Mouse (Mus musculus): Measurements from ENCODE around the gene Osbpl11. TPM values are rescaled to one million over a fixed set of nuclear protein-coding genes. Genes with fewer than 3 reads are reported as not detected.

The Osbpl11 gene
- polyA plus RNA-seq, 1 experiment: 10.8 TPM

- Histone ChIP-seq H3K4me3 (ENCODE audit: control insufficient read depth, low read depth, low read length) (no peak overlapping the region), H3K36me3 (ENCODE audit: control insufficient read depth, insufficient read depth, low read length) (peaks cover 5% of the 10 kb centered on the region), H3K27ac (ENCODE audit: control insufficient read depth, insufficient read depth, low read depth, low read length) (no peak overlapping the region), H3K4me1 (ENCODE audit: control insufficient read depth, insufficient read depth, low read length) (no peaks in the 10 kb centered on the region), H3K27me3 (ENCODE audit: control insufficient read depth, insufficient read depth, low read length) (no peaks in the 10 kb centered on the region)
- TF ChIP-seq CTCF (IDR thresholded peaks at IDR 0.05; ENCODE audit: control insufficient read depth, insufficient read depth, insufficient replicate concordance, low read depth, low read length) (no peak), POLR2A (IDR thresholded peaks at IDR 0.05; ENCODE audit: control insufficient read depth, low read depth, low read length) (no peak)
These were observed 54.4 kb downstream of the Osbpl11 start for GRCm38 (mm10) chr16:33239305-33239704.

- Histone ChIP-seq H3K36me3 (ENCODE audit: control insufficient read depth, insufficient read depth, low read length) (peaks cover 5% of the 10 kb centered on the region; the same call in 1 of the 2 replicates), H3K27ac (ENCODE audit: control insufficient read depth, insufficient read depth, low read depth, low read length) (no peak overlapping the region)
These were observed 57.2 kb downstream of the Osbpl11 start for GRCm38 (mm10) chr16:33242046-33242445.

GRCm38 (mm10) chr16:33244136-33244691 is 59.3 kb downstream of the Osbpl11 start:
- Histone ChIP-seq H3K27me3 (ENCODE audit: control insufficient read depth, insufficient read depth, low read length) (no peaks in the 10 kb centered on the region), H3K4me1 (ENCODE audit: control insufficient read depth, insufficient read depth, low read length) (no peaks in the 10 kb centered on the region), H3K36me3 (ENCODE audit: control insufficient read depth, insufficient read depth, low read length) (peaks cover 5% of the 10 kb centered on the region; the same call in 1 of the 2 replicates), H3K27ac (ENCODE audit: control insufficient read depth, insufficient read depth, low read depth, low read length) (no peak overlapping the region), H3K4me3 (ENCODE audit: control insufficient read depth, low read depth, low read length) (no peak overlapping the region)
- TF ChIP-seq POLR2A (IDR thresholded peaks at IDR 0.05; ENCODE audit: control insufficient read depth, low read depth, low read length) (no peak), CTCF (IDR thresholded peaks at IDR 0.05; ENCODE audit: control insufficient read depth, insufficient read depth, insufficient replicate concordance, low read depth, low read length) (peak; percentile 27; the same call in 1 of the 2 replicates)

More at GRCm38 (mm10) chr16:33242046-33242445, 57.2 kb downstream of the Osbpl11 start:
- no peaks in the 10 kb centered on the region for H3K4me1 ChIP-seq (ENCODE audit: control insufficient read depth, insufficient read depth, low read length)
- no peak for TF ChIP-seq POLR2A (IDR thresholded peaks at IDR 0.05; ENCODE audit: control insufficient read depth, low read depth, low read length)
- no peak for TF ChIP-seq CTCF (IDR thresholded peaks at IDR 0.05; ENCODE audit: control insufficient read depth, insufficient read depth, insufficient replicate concordance, low read depth, low read length)
- no peak overlapping the region for H3K4me3 ChIP-seq (ENCODE audit: control insufficient read depth, low read depth, low read length)
- no peaks in the 10 kb centered on the region for H3K27me3 ChIP-seq (ENCODE audit: control insufficient read depth, insufficient read depth, low read length)

GRCm38 (mm10) chr16:33244933-33245470 is 60.1 kb downstream of the Osbpl11 start:
- H3K36me3 ChIP-seq (ENCODE audit: control insufficient read depth, insufficient read depth, low read length): peaks cover 5% of the 10 kb centered on the region; the same call in 1 of the 2 replicates

GRCm38 (mm10) chr16:33246526-33246925 is 61.7 kb downstream of the Osbpl11 start:
- no peak overlapping the region for H3K4me3 ChIP-seq (ENCODE audit: control insufficient read depth, low read depth, low read length)
- no peaks in the 10 kb centered on the region for H3K4me1 ChIP-seq (ENCODE audit: control insufficient read depth, insufficient read depth, low read length)
- H3K27ac ChIP-seq (ENCODE audit: control insufficient read depth, insufficient read depth, low read depth, low read length): no peak overlapping the region
- H3K36me3 ChIP-seq (ENCODE audit: control insufficient read depth, insufficient read depth, low read length): peaks cover 3% of the 10 kb centered on the region; the same call in 1 of the 2 replicates
- H3K27me3 ChIP-seq (ENCODE audit: control insufficient read depth, insufficient read depth, low read length): no peaks in the 10 kb centered on the region
- TF ChIP-seq CTCF (IDR thresholded peaks at IDR 0.05; ENCODE audit: control insufficient read depth, insufficient read depth, insufficient replicate concordance, low read depth, low read length) (no peak), POLR2A (IDR thresholded peaks at IDR 0.05; ENCODE audit: control insufficient read depth, low read depth, low read length) (no peak)

More at GRCm38 (mm10) chr16:33244933-33245470, 60.1 kb downstream of the Osbpl11 start:
- Histone ChIP-seq H3K27ac (ENCODE audit: control insufficient read depth, insufficient read depth, low read depth, low read length) (no peak overlapping the region), H3K4me3 (ENCODE audit: control insufficient read depth, low read depth, low read length) (no peak overlapping the region), H3K27me3 (ENCODE audit: control insufficient read depth, insufficient read depth, low read length) (no peaks in the 10 kb centered on the region), H3K4me1 (ENCODE audit: control insufficient read depth, insufficient read depth, low read length) (no peaks in the 10 kb centered on the region)
- TF ChIP-seq POLR2A (IDR thresholded peaks at IDR 0.05; ENCODE audit: control insufficient read depth, low read depth, low read length) (no peak), CTCF (IDR thresholded peaks at IDR 0.05; ENCODE audit: control insufficient read depth, insufficient read depth, insufficient replicate concordance, low read depth, low read length) (no peak)

GRCm38 (mm10) chr16:33247006-33247405 is 62.1 kb downstream of the Osbpl11 start:
- TF ChIP-seq CTCF (IDR thresholded peaks at IDR 0.05; ENCODE audit: control insufficient read depth, insufficient read depth, insufficient replicate concordance, low read depth, low read length) (no peak), POLR2A (IDR thresholded peaks at IDR 0.05; ENCODE audit: control insufficient read depth, low read depth, low read length) (no peak)
- H3K4me1 ChIP-seq (ENCODE audit: control insufficient read depth, insufficient read depth, low read length): peaks cover 2% of the 10 kb centered on the region
- H3K27ac ChIP-seq (ENCODE audit: control insufficient read depth, insufficient read depth, low read depth, low read length): no peak overlapping the region
- H3K4me3 ChIP-seq (ENCODE audit: control insufficient read depth, low read depth, low read length): no peak overlapping the region
- no peaks in the 10 kb centered on the region for H3K27me3 ChIP-seq (ENCODE audit: control insufficient read depth, insufficient read depth, low read length)
- H3K36me3 ChIP-seq (ENCODE audit: control insufficient read depth, insufficient read depth, low read length): no peaks in the 10 kb centered on the region

- Histone ChIP-seq H3K4me1 (ENCODE audit: control insufficient read depth, insufficient read depth, low read length) (peaks cover 6% of the 10 kb centered on the region), H3K27ac (ENCODE audit: control insufficient read depth, insufficient read depth, low read depth, low read length) (peak overlapping the region; percentile 84), H3K4me3 (ENCODE audit: control insufficient read depth, low read depth, low read length) (peak overlapping the region; percentile 98), H3K27me3 (ENCODE audit: control insufficient read depth, insufficient read depth, low read length) (no peaks in the 10 kb centered on the region), H3K36me3 (ENCODE audit: control insufficient read depth, insufficient read depth, low read length) (no peaks in the 10 kb centered on the region)
- no peak for TF ChIP-seq CTCF (IDR thresholded peaks at IDR 0.05; ENCODE audit: control insufficient read depth, insufficient read depth, insufficient replicate concordance, low read depth, low read length)
- no peak for TF ChIP-seq POLR2A (IDR thresholded peaks at IDR 0.05; ENCODE audit: control insufficient read depth, low read depth, low read length)
These were observed 65.8 kb downstream of the Osbpl11 start for GRCm38 (mm10) chr16:33250651-33251120.
